ENCODE assay signal across 26 mouse cellular contexts in the genomic region with DNA sequence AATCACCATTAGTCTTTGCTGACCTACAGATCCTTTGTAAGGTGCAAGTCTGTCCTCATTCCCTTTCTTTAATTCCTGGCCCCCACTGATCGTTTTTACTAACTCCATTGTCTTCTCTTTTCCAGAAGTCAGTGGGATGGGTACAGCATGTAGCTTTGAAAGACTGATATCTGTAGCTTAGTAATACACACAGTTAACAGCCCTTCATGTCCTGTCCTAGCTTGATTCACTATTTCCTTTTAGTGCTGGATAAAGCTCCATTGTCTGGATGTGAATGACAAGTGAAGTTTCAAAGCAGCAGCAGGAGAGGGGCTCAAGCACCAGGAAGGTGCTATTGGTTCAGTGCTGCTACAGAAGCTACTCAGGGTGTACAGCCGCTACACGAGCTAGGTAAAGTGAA. TPM values are rescaled to one million over a fixed set of nuclear protein-coding genes. Genes with fewer than 3 reads are reported as not detected.
DNase-seq lines count a peak whose midpoint lies in the region; ATAC-seq and TF ChIP-seq lines count a peak whose summit lies in the region.
"Had no signal": no experiment of that assay in that cellular context is flagged by ENCODE, and none has a peak within 500 bp of the region (broad histone marks: within the 10 kb centered on the region; RNA-seq: fewer than 3 reads in every experiment).

No protein-coding gene starts in this region.

- no peaks in the 10 kb centered on the region for H3K9me3 ChIP-seq in forebrain, embryonic 13.5 days (replicated peaks)
- H3K9me3 ChIP-seq in forebrain, embryonic 14.5 days (replicated peaks; ENCODE audit: control insufficient read depth, low read length): no peaks in the 10 kb centered on the region
- H3K9me3 ChIP-seq: forebrain, embryonic 10.5 days; G1E; hindbrain, embryonic 10.5 days; hindbrain, embryonic 13.5 days had no signal

- ATAC-seq in forebrain, embryonic 13.5 days: peak; percentile 19; the same call in 1 of the 2 replicates
- no peak for ATAC-seq in forebrain, embryonic 14.5 days
- ATAC-seq: activated CD4-positive, CD25-positive, alpha-beta regulatory T cell, adult 4 months; forebrain, postnatal 0 days; hindbrain, postnatal 0 days; inflammation-experienced regulatory T-cells, adult 6 months; intestine, embryonic 16.5 days had no signal

- H3K27ac ChIP-seq in forebrain, embryonic 13.5 days: no peak overlapping the region
- H3K27ac ChIP-seq in forebrain, embryonic 14.5 days (ENCODE audit: low read depth, low read length): no peak overlapping the region
- H3K27ac ChIP-seq: forebrain, embryonic 10.5 days; hindbrain, embryonic 10.5 days; hindbrain, embryonic 13.5 days; hindbrain, postnatal 0 days had no signal

- intact Hi-C loops in heart, postnatal 25 days (cut with DNase I): no loop called here

- H3ac ChIP-seq in myocyte (ENCODE audit: control insufficient read depth, insufficient read length): no peak overlapping the region

- no peak overlapping the region for H3K9ac ChIP-seq in forebrain, embryonic 13.5 days
- H3K9ac ChIP-seq in forebrain, embryonic 14.5 days (ENCODE audit: low read length): no peak overlapping the region
- H3K9ac ChIP-seq: forebrain, postnatal 0 days; hindbrain, embryonic 13.5 days had no signal

- no peak for TF ChIP-seq POLR2A in myocyte (IDR thresholded peaks at IDR 0.05; ENCODE audit: insufficient read length, low read depth)

- 18% methylated on average over 3 of the region's 3 CpGs for WGBS in forebrain, embryonic 13.5 days
- 21% methylated on average over 3 of the region's 3 CpGs for WGBS in forebrain, embryonic 14.5 days

- H3K36me3 ChIP-seq in forebrain, embryonic 13.5 days (ENCODE audit: poor library complexity, severe bottlenecking): no peaks in the 10 kb centered on the region
- H3K36me3 ChIP-seq in forebrain, embryonic 14.5 days (ENCODE audit: control insufficient read depth, insufficient read depth, low read length): no peaks in the 10 kb centered on the region
- no peaks in the 10 kb centered on the region for H3K36me3 ChIP-seq in myocyte (ENCODE audit: control insufficient read depth, insufficient read depth)
- H3K36me3 ChIP-seq: forebrain, embryonic 10.5 days; G1E; hindbrain, embryonic 10.5 days; hindbrain, embryonic 13.5 days had no signal

- no peak overlapping the region for H3K4me3 ChIP-seq in forebrain, embryonic 13.5 days
- no peak overlapping the region for H3K4me3 ChIP-seq in forebrain, embryonic 14.5 days (ENCODE audit: low read depth, low read length)
- H3K4me3 ChIP-seq in myocyte: no peak overlapping the region
- H3K4me3 ChIP-seq: forebrain, embryonic 10.5 days; hindbrain, embryonic 10.5 days; hindbrain, embryonic 13.5 days had no signal

- H3K79me2 ChIP-seq in myocyte (ENCODE audit: control insufficient read depth, insufficient read depth): peaks cover 12% of the 10 kb centered on the region

- no peak overlapping the region for H3K4me2 ChIP-seq in forebrain, embryonic 13.5 days
- no peak overlapping the region for H3K4me2 ChIP-seq in forebrain, embryonic 14.5 days (ENCODE audit: low read length)
- H3K4me2 ChIP-seq in myocyte (ENCODE audit: low read depth): peak overlapping the region; percentile 57
- H3K4me2 ChIP-seq: heart, embryonic 11.5 days; hindbrain, embryonic 13.5 days had no signal

- H3K4me1 ChIP-seq in forebrain, embryonic 13.5 days: peaks cover 11% of the 10 kb centered on the region; the same call in 1 of the 2 replicates
- H3K4me1 ChIP-seq in forebrain, embryonic 14.5 days (ENCODE audit: control insufficient read depth, insufficient read depth, low read length): no peaks in the 10 kb centered on the region; the same call in 1 of the 2 replicates
- H3K4me1 ChIP-seq: hindbrain, embryonic 10.5 days; hindbrain, embryonic 13.5 days had no signal

- no peak for DNase-seq in forebrain, embryonic 14.5 days (ENCODE audit: low spot score)
- DNase-seq in heart, adult 11 months: peak; percentile 54
- no peak for DNase-seq in heart, postnatal 25 days (ENCODE audit: low spot score)
- peak; percentile 31 for DNase-seq in ES-CJ7 (ENCODE audit: low read depth, low spot score)
- DNase-seq in adrenal gland, postnatal 14 days: no peak
- DNase-seq: adrenal gland, adult 8-10 months; adrenal gland, postnatal 36 days; cerebellum, adult 18-20 months; cerebellum, adult 9-10 months; cerebellum, postnatal 14 days; forebrain, postnatal 0 days; gastrocnemius, postnatal 36 days; heart, postnatal 36 days had no signal

- H3K27me3 ChIP-seq in forebrain, embryonic 13.5 days: peaks cover 7% of the 10 kb centered on the region; the same call in 1 of the 2 replicates
- no peaks in the 10 kb centered on the region for H3K27me3 ChIP-seq in forebrain, embryonic 14.5 days (replicated peaks; ENCODE audit: control insufficient read depth, insufficient read depth, low read length)
- H3K27me3 ChIP-seq in myocyte (ENCODE audit: control insufficient read depth, insufficient read depth, insufficient read length): no peaks in the 10 kb centered on the region
- H3K27me3 ChIP-seq: hindbrain, embryonic 13.5 days; Patski had no signal

TF ChIP-seq in myocyte, 11 proteins besides CTCF, POLR2A, EP300 and RAD21:
- TF ChIP-seq SRF (IDR thresholded peaks at IDR 0.05; ENCODE audit: control insufficient read depth, insufficient read length, low read depth) (no peak), MAX (IDR thresholded peaks at IDR 0.05; ENCODE audit: low read depth) (no peak), USF1 (IDR thresholded peaks at IDR 0.05; ENCODE audit: low read depth) (no peak), REST (IDR thresholded peaks at IDR 0.05; ENCODE audit: insufficient read depth, insufficient read length) (no peak), TCF3 (IDR thresholded peaks at IDR 0.05; ENCODE audit: insufficient read length, low read depth) (no peak), TCF12 (IDR thresholded peaks at IDR 0.05; ENCODE audit: insufficient read depth, poor library complexity, severe bottlenecking) (no peak), MYOG (IDR thresholded peaks at IDR 0.05; ENCODE audit: control insufficient read depth in 1 of 3, insufficient read depth in 1 of 3, insufficient read length in 2 of 3, low read depth in 2 of 3) (no peak), E2F4 (IDR thresholded peaks at IDR 0.05; ENCODE audit: insufficient read depth) (no peak), CEBPB (IDR thresholded peaks at IDR 0.05; ENCODE audit: insufficient read depth, poor library complexity, severe bottlenecking) (no peak), POLR2AphosphoS2 (IDR thresholded peaks at IDR 0.05; ENCODE audit: insufficient read length, low read depth) (no peak), MYOD1 (IDR thresholded peaks at IDR 0.05; ENCODE audit: control insufficient read depth in 1 of 3, insufficient read length in 2 of 3, low read depth in 2 of 3) (no peak)

RNA-seq across cellular contexts. Expression of a gene that starts 28.9 kb away (rescaled TPM):
- 3.6 and 3.7 TPM in 2 replicates for polyA plus RNA-seq in forebrain, embryonic 13.5 days (2015; fragmentation: Nextera tagmentation; extraction: Ambion mirVana)
- 4.6 and 6.6 TPM in 2 replicates for polyA plus RNA-seq in forebrain, embryonic 14.5 days (2014; fragmentation: Nextera tagmentation; extraction: Ambion mirVana)
- 10 to 100 TPM; 17.4 to 21.9 TPM for total RNA-seq in heart, postnatal 25 days (2021)
- polyA plus RNA-seq in myocyte (2012; fragmentation: generic; extraction: Trizol): 191 TPM
- 3.1 and 4.1 TPM in 2 replicates for total RNA-seq in adrenal gland, postnatal 14 days (2021)
- total RNA-seq: granulocyte monocyte progenitor cell, adult 5-6 weeks had no signal
- polyA plus RNA-seq: activated CD4-positive, CD25-positive, alpha-beta regulatory T cell, adult 4 months; G1E had no signal

Comparison
In these comparisons a context has a peak if more than half of its experiments do, and no peak if none do; other contexts are left out.
1. DNase-seq: peak in heart, adult 11 months (single experiment) and ES-CJ7 (single experiment); none in forebrain, embryonic 14.5 days (single experiment), heart, postnatal 25 days (single experiment) and adrenal gland, postnatal 14 days (single experiment).
2. RNA of a gene that starts 28.9 kb away (polyA plus RNA-seq): 191 TPM in myocyte (single experiment); 4.6 to 6.6 TPM in forebrain, embryonic 14.5 days and 3.6 to 3.7 TPM in forebrain, embryonic 13.5 days; every median in the first group is over 10 times any median in the second.